Mouse (Mus musculus): ENCODE data around the gene Lpp. TPM values are rescaled to one million over a fixed set of nuclear protein-coding genes. Genes with fewer than 3 reads are reported as not detected.

The Lpp gene
- polyA plus RNA-seq, 1 experiment from 2014 or later, result 4.8 TPM

DNA sequence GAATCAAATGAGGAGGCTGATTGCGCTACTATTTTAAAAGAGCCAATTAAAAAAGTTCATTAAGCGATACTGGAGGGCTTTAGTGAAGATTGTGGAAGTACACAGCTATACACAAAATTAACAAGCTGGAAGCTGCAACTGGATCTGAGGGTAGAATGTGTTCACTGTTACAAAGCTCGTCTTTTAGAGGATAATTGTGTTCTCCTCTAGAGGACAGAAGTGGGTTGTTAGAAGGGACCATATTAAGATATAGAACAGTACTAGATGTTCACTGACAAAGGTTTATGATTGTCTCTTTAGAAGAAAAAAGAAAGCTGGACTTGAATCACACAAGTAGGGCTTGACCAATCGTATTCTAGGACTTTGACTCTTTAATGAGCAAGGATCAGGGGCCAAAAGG lies 27.4 kb upstream of the Lpp start:
- ATAC-seq, result 0 out of 2 replicates have a peak, but pooled peaks have one; percentile 15
- no peaks in the 10 kb centered on the region for H3K36me3 ChIP-seq (ENCODE audit: control insufficient read depth, insufficient read depth, low read length)
- no peak overlapping the region for H3K4me2 ChIP-seq (ENCODE audit: low read length)
- no peak overlapping the region for H3K4me3 ChIP-seq (ENCODE audit: low read depth, low read length)
- no peaks in the 10 kb centered on the region for H3K4me1 ChIP-seq (ENCODE audit: control insufficient read depth, insufficient read depth, low read length)
- peak; percentile 32 for DNase-seq (ENCODE audit: low spot score)
- no peak overlapping the region for H3K9ac ChIP-seq (ENCODE audit: low read length)
- H3K27ac ChIP-seq (ENCODE audit: low read depth, low read length), result no peak overlapping the region
- 19% methylated on average over 4 of the region's 4 CpGs for WGBS
- H3K9me3 ChIP-seq (replicated peaks; ENCODE audit: control insufficient read depth, low read length), result no peaks in the 10 kb centered on the region
- H3K27me3 ChIP-seq (replicated peaks; ENCODE audit: control insufficient read depth, insufficient read depth, low read length), result no peaks in the 10 kb centered on the region

- DNase-seq (ENCODE audit: low spot score) (peak; percentile 25), ATAC-seq (no peak; the same call in 1 of the 2 replicates)
- Histone ChIP-seq H3K27ac (ENCODE audit: low read depth, low read length) (no peak overlapping the region), H3K36me3 (ENCODE audit: control insufficient read depth, insufficient read depth, low read length) (no peaks in the 10 kb centered on the region), H3K4me1 (ENCODE audit: control insufficient read depth, insufficient read depth, low read length) (no peaks in the 10 kb centered on the region), H3K9ac (ENCODE audit: low read length) (no peak overlapping the region), H3K4me2 (ENCODE audit: low read length) (no peak overlapping the region), H3K27me3 (replicated peaks; ENCODE audit: control insufficient read depth, insufficient read depth, low read length) (no peaks in the 10 kb centered on the region), H3K4me3 (ENCODE audit: low read depth, low read length) (no peak overlapping the region), H3K9me3 (replicated peaks; ENCODE audit: control insufficient read depth, low read length) (no peaks in the 10 kb centered on the region)
- 65% methylated on average over 6 of the region's 6 CpGs for WGBS
Measured at GRCm38 (mm10) chr16:24367071-24367470, 26.2 kb upstream of the Lpp start.

DNA sequence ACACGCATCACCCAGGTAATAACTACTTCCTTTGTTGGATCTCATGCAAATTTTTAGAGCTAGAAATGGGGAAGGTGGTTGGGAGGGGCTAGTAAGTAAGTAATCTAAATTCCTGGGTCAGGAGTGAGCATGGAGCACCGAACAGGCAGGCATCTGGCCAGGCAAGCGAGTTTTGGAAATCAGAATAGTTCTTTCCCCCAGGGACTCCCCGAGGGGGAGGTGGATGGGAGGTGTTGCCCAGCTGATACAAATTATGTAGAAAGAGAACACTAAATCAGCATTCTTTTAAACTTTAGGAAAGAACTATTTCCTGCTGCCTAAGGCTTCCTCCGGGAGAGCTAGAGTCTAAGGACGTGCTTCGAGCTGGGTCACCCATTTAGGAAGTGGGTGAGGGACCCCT lies 25.8 kb upstream of the Lpp start:
- ATAC-seq, result no peak
- 76% methylated on average over 7 of the region's 7 CpGs for WGBS
- DNase-seq (ENCODE audit: low spot score), result no peak

GRCm38 (mm10) chr16:24376478-24376877 lies 16.8 kb upstream of the Lpp start:
- no peak overlapping the region for H3K9ac ChIP-seq (ENCODE audit: low read length)
- no peak overlapping the region for H3K27ac ChIP-seq (ENCODE audit: low read depth, low read length)
- H3K27me3 ChIP-seq (replicated peaks; ENCODE audit: control insufficient read depth, insufficient read depth, low read length), result no peaks in the 10 kb centered on the region
- DNase-seq (ENCODE audit: low spot score), result no peak
- no peaks in the 10 kb centered on the region for H3K36me3 ChIP-seq (ENCODE audit: control insufficient read depth, insufficient read depth, low read length)
- no peaks in the 10 kb centered on the region for H3K4me1 ChIP-seq (ENCODE audit: control insufficient read depth, insufficient read depth, low read length)
- no peak for ATAC-seq
- H3K4me2 ChIP-seq (ENCODE audit: low read length), result no peak overlapping the region
- no peaks in the 10 kb centered on the region for H3K9me3 ChIP-seq (replicated peaks; ENCODE audit: control insufficient read depth, low read length)
- no peak overlapping the region for H3K4me3 ChIP-seq (ENCODE audit: low read depth, low read length)

More for the DNA sequence above, 25.8 kb upstream of the Lpp start:
- Histone ChIP-seq H3K4me2 (ENCODE audit: low read length) (no peak overlapping the region), H3K27me3 (replicated peaks; ENCODE audit: control insufficient read depth, insufficient read depth, low read length) (no peaks in the 10 kb centered on the region), H3K9ac (ENCODE audit: low read length) (no peak overlapping the region), H3K4me1 (ENCODE audit: control insufficient read depth, insufficient read depth, low read length) (no peaks in the 10 kb centered on the region), H3K36me3 (ENCODE audit: control insufficient read depth, insufficient read depth, low read length) (no peaks in the 10 kb centered on the region), H3K4me3 (ENCODE audit: low read depth, low read length) (no peak overlapping the region), H3K27ac (ENCODE audit: low read depth, low read length) (no peak overlapping the region), H3K9me3 (replicated peaks; ENCODE audit: control insufficient read depth, low read length) (no peaks in the 10 kb centered on the region)

DNA sequence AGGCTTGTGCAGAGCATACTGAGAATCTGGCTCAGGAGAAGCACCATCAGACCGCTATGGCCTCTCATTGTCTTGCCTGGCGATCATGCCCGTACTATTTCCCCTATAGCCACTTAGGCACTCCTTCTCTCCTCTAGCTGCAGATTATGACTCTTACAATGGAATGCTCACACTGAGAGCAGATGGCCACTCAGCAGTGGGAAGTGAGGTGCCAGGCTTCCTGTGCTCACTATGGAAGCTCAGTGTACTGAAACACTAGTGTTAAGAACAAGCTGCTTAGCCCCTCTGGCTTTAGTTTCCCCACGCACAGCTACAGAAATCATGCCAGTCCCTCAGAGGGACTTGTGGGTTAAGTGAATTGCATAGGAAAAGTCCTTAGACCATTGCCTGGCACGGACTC lies 2.7 kb upstream of the Lpp start:
- ATAC-seq, result no peak
- H3K27ac ChIP-seq (ENCODE audit: low read depth, low read length), result no peak overlapping the region; the same call in 1 of the 2 replicates
- 78% methylated on average over 5 of the region's 5 CpGs for WGBS

GRCm38 (mm10) chr16:24391111-24391510 lies 2.2 kb upstream of the Lpp start:
- 84% methylated on average over 3 of the region's 3 CpGs for WGBS
- no peaks in the 10 kb centered on the region for H3K36me3 ChIP-seq (ENCODE audit: control insufficient read depth, insufficient read depth, low read length)
- no peak overlapping the region for H3K9ac ChIP-seq (ENCODE audit: low read length)
- H3K9me3 ChIP-seq (replicated peaks; ENCODE audit: control insufficient read depth, low read length), result no peaks in the 10 kb centered on the region
- H3K27me3 ChIP-seq (replicated peaks; ENCODE audit: control insufficient read depth, insufficient read depth, low read length), result no peaks in the 10 kb centered on the region
- no peak overlapping the region for H3K4me2 ChIP-seq (ENCODE audit: low read length)
- no peak overlapping the region for H3K4me3 ChIP-seq (ENCODE audit: low read depth, low read length)
- no peak for DNase-seq (ENCODE audit: low spot score)
- no peak overlapping the region for H3K27ac ChIP-seq (ENCODE audit: low read depth, low read length)
- peaks cover 11% of the 10 kb centered on the region; the same call in 1 of the 2 replicates for H3K4me1 ChIP-seq (ENCODE audit: control insufficient read depth, insufficient read depth, low read length)
- no peak for ATAC-seq

More for the DNA sequence above, 2.7 kb upstream of the Lpp start:
- no peak overlapping the region for H3K4me3 ChIP-seq (ENCODE audit: low read depth, low read length)
- no peak overlapping the region for H3K4me2 ChIP-seq (ENCODE audit: low read length)
- H3K27me3 ChIP-seq (replicated peaks; ENCODE audit: control insufficient read depth, insufficient read depth, low read length), result no peaks in the 10 kb centered on the region
- no peak overlapping the region for H3K9ac ChIP-seq (ENCODE audit: low read length)
- H3K4me1 ChIP-seq (ENCODE audit: control insufficient read depth, insufficient read depth, low read length), result peaks cover 11% of the 10 kb centered on the region; the same call in 1 of the 2 replicates
- H3K9me3 ChIP-seq (replicated peaks; ENCODE audit: control insufficient read depth, low read length), result no peaks in the 10 kb centered on the region
- H3K36me3 ChIP-seq (ENCODE audit: control insufficient read depth, insufficient read depth, low read length), result no peaks in the 10 kb centered on the region
- peak; percentile 47 for DNase-seq (ENCODE audit: low spot score)

- Histone ChIP-seq H3K9ac (ENCODE audit: low read length) (no peak overlapping the region), H3K4me3 (ENCODE audit: low read depth, low read length) (no peak overlapping the region)
- WGBS, result 92% methylated on average over 7 of the region's 7 CpGs
Measured at GRCm38 (mm10) chr16:24391901-24392300, 1.4 kb upstream of the Lpp start.

GRCm38 (mm10) chr16:24393556-24394210 lies 376 bp downstream of the Lpp start:
- Histone ChIP-seq H3K27me3 (replicated peaks; ENCODE audit: control insufficient read depth, insufficient read depth, low read length) (no peaks in the 10 kb centered on the region), H3K27ac (ENCODE audit: low read depth, low read length) (peak overlapping the region; percentile 80), H3K4me3 (ENCODE audit: low read depth, low read length) (peak overlapping the region; percentile 80), H3K4me1 (ENCODE audit: control insufficient read depth, insufficient read depth, low read length) (peaks cover 11% of the 10 kb centered on the region; the same call in 1 of the 2 replicates), H3K36me3 (ENCODE audit: control insufficient read depth, insufficient read depth, low read length) (no peaks in the 10 kb centered on the region), H3K9ac (ENCODE audit: low read length) (peak overlapping the region; percentile 87), H3K9me3 (replicated peaks; ENCODE audit: control insufficient read depth, low read length) (no peaks in the 10 kb centered on the region), H3K4me2 (ENCODE audit: low read length) (peak overlapping the region; percentile 81)
- WGBS, result under 1% methylated on average over 47 of the region's 76 CpGs
- ATAC-seq (peak; percentile 66), DNase-seq (ENCODE audit: low spot score) (peak; percentile 62)

More at GRCm38 (mm10) chr16:24391901-24392300, 1.4 kb upstream of the Lpp start:
- peaks cover 11% of the 10 kb centered on the region; the same call in 1 of the 2 replicates for H3K4me1 ChIP-seq (ENCODE audit: control insufficient read depth, insufficient read depth, low read length)
- H3K9me3 ChIP-seq (replicated peaks; ENCODE audit: control insufficient read depth, low read length), result no peaks in the 10 kb centered on the region
- no peaks in the 10 kb centered on the region for H3K36me3 ChIP-seq (ENCODE audit: control insufficient read depth, insufficient read depth, low read length)
- no peaks in the 10 kb centered on the region for H3K27me3 ChIP-seq (replicated peaks; ENCODE audit: control insufficient read depth, insufficient read depth, low read length)
- H3K27ac ChIP-seq (ENCODE audit: low read depth, low read length), result no peak overlapping the region
- DNase-seq (ENCODE audit: low spot score), result no peak
- ATAC-seq, result no peak
- no peak overlapping the region; the same call in 1 of the 2 replicates for H3K4me2 ChIP-seq (ENCODE audit: low read length)

- peak overlapping the region; percentile 81 for H3K4me2 ChIP-seq (ENCODE audit: low read length)
Measured at GRCm38 (mm10) chr16:24394211-24394991, 1.1 kb downstream of the Lpp start.

More at GRCm38 (mm10) chr16:24394211-24394991, 1.1 kb downstream of the Lpp start:
- H3K4me3 ChIP-seq (ENCODE audit: low read depth, low read length), result peak overlapping the region; percentile 80
- no peaks in the 10 kb centered on the region for H3K27me3 ChIP-seq (replicated peaks; ENCODE audit: control insufficient read depth, insufficient read depth, low read length)
- H3K9ac ChIP-seq (ENCODE audit: low read length), result peak overlapping the region; percentile 87
- H3K36me3 ChIP-seq (ENCODE audit: control insufficient read depth, insufficient read depth, low read length), result no peaks in the 10 kb centered on the region
- WGBS, result 16% methylated on average over 18 of the region's 18 CpGs
- peaks cover 11% of the 10 kb centered on the region; the same call in 1 of the 2 replicates for H3K4me1 ChIP-seq (ENCODE audit: control insufficient read depth, insufficient read depth, low read length)
- H3K27ac ChIP-seq (ENCODE audit: low read depth, low read length), result no peak overlapping the region
- ATAC-seq, result no peak
- peak; percentile 14 for DNase-seq (ENCODE audit: low spot score)
- H3K9me3 ChIP-seq (replicated peaks; ENCODE audit: control insufficient read depth, low read length), result no peaks in the 10 kb centered on the region
